Mouse (Mus musculus) spleen, adult 12 weeks (tissue): ENCODE measurements around the gene Trim54.

Experiments used
- DNase-seq: peaks from one replicate; pipeline ENCODE4 v3.0.0; 2022; ENCODE audit warnings: low spot score

Gene Trim54

GRCm38 (mm10) chr5:31108000-31108490 is 8.5 kb upstream of the Trim54 start, which contains the start of gene Slc30a3:
Gene Slc30a3 (minus strand): TSS chr5:31108237.
- DNase-seq: no peak

DNA sequence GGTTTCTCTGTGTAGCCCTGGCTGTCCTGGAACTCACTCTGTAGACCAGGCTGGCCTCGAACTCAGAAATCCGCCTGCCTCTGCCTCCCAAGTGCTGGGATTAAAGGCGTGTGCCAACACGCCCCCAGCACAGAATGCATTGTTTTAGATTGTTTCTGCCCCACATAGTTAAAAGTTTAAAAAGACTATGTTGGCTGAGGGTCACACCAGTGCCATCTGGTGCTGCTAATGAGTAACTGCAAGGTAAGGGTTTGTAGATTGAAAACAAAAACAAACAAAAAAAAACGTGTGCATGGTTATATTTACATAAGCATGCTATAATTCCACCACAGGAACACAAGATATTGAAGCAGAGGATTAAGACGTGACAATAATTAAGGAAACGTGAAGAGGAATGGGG is 5.7 kb upstream of the Trim54 start:
- no peak for DNase-seq

DNA sequence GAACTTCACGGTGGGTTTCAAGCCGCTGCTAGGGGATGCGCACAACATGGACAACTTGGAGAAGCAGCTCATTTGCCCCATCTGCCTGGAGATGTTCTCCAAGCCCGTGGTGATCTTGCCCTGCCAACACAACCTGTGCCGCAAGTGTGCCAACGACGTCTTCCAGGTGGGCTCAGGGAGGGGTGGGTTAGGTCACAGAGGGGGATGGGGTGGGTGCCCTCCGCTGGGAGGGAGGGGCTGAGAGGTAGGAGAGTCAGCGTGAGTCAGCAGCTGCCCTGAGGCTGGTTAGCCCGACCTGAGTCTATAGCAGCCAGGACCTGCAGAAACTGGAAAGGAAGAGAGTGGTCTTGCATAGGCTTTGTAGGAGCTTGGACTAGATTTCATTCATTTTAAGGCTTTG is 400 bp downstream of the Trim54 start:
- DNase-seq: no peak

GRCm38 (mm10) chr5:31121111-31121510 is 4.6 kb downstream of the Trim54 start:
- DNase-seq: no peak

DNA sequence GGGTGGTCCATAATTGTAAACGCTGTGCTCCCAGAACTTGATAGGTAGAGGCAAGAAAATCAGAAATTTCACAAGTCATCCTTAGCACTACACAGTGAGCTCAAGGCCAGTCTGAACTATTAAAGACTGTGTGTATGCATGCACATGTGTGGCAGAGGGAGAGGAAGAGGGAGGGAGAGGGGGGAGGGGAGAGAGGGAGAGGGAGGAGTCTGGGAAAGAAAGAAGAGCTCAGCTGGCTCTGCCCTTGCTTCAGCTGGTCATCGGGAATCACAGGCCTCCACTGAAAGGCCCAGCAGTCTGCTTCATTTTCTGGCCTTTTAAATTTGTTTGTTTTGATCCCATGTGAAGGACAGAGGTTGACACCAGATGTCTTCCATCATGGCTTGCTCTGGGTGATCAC is 7.0 kb downstream of the Trim54 start:
- DNase-seq: no peak

- no peak for DNase-seq
Measured at GRCm38 (mm10) chr5:31126050-31126449, 9.5 kb downstream of the Trim54 start.

DNA sequence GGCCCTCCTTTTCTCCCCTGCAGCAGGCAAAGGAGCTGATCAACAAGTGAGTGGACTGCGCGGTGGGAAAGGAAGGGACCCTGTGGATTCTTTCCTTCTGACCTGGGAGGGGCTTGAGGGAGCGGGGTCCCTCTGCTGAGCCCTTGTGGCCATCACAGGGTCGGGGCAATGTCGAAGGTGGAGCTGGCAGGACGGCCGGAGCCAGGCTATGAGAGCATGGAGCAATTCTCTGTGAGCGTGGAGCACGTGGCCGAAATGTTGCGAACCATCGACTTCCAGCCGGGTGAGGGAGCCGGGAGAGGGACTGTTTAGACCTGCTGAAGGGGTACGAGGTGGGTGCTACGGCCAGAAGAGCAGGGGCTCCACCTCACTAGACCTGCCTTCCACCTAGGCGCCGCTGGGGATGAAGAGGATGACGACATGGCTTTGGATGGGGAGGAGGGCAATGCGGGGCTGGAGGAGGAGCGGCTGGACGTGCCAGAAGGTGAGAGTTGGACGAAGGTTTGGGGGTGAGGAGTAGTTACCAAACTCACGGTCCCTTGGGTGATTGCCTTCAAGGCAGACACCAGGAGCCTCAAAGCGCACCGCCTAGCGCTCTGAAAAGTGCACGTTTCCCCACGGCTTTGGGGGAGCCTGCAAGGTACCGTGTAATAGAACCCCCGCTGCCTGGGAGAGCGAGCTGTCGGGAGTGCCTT is 20.4 kb downstream of the Trim54 start:
- DNase-seq: no peak

DNA sequence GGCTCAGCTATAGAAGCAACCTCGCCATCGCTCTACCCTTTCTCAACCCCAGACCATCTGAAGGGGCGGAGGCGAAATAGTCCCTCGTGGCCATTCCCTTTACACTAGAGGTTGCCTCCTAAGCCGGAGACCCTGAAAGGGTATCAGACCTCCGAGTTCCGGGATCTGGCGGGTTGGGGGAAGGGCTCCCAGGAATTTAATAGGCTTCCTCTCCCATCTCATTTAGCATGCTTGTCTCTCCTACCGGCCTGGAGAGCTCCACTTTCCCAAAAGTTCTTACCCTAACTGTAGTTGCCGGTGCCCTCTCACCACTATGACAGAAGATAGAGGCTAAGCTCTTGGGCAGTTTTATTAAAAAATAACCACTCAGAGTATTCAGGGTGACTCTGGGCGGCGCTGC is 21.1 kb downstream of the Trim54 start:
- no peak for DNase-seq

DNA sequence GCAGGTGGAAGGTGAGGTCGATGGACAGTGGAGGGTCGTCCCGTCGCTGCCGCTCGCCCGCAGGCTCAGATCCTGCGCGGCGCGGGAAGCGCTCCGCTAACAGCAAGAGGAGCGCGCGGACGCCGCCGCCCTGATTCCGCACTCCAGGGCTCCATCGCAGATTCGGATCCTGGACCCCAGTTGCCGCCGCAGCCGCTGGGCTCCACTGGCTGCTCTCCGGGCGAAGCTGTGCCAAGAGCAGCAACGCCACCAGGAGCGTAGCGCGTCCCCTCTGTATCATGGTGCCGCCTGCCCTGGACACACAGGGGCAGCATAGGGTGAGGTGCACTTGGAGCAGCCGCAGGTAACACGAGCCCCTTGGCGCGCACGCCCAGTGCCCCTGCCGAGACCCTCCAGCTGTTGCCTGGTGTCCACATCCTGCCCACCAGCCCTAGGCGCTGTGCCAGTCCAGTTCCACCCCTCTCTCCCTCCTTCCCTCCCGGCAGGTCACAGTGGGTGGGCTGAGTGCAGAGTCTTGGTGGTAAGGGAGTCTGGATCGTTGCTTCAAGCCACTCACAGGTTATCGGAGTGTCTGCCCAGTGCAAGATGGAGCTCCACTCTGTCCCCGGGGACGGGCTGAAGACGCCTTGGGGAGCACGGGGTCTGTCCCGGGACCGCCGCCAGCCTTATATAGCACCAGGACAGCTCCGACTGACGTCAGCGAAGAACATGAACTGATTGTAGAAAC is 21.9 kb downstream of the Trim54 start, which contains the start of gene Ucn:
Ucn (minus strand) TSS at position 589 of the 727 bp plus-strand sequence.
- DNase-seq: no peak

DNA sequence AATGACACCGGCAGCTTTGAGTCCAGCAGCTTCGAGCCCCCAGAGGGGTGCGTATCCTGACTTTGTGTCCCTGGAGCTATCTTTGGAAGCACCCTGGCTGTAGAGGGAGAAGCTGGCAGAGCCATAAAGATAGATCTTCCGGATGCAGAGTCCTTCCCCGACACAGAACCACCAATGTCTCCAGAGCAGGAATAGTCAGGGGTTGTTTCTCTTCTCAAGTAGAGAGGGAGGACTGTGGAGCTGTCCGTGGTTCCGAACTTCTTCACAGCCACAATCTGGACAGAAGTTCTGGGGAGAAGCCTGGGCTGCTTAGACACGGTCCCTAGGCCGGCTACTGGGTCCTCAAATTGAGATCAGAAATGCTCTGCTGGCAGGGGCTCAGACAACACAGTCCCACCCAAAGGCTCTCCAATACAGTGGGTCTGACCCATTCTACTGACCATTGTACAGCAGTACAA is 22.5 kb downstream of the Trim54 start:
- DNase-seq: no peak

DNA sequence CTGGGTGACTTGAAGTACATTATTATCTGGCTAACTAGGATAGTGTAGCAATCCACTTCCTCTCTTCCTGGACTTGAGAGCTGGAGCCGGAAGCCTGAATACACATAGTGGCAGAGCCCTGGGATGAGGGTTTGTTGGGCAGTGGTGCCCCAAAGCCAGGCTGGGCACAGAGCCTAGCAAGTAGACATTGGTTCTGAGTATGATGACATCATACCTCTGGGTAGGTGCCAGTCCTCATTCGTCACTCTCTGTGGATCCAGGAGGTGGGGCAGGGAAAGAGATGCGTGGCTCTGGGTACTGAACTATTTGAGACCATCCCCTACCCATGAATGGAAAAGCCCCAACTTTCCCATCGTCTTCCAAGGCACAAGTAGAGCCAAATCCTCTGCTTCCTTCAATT is 33.3 kb downstream of the Trim54 start:
- no peak for DNase-seq

DNA sequence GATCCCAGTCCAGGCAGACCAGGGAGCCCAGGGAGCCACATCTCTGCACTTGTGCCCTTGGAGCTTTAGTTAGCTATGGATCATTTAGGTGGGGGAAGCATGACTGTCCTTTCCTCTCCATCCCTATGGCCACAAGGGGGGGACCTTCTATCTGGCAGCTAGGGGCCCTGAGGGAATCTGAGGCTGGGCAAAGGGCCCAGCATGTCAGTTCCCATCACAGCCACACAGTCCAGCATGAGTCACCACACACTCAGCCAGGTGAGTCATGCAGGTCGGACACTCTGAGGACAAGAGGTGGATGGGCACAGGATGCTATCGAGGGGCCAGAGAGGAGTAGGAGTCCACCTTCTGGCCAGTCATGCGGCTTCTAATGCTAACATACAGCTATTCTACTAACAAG is 35.2 kb downstream of the Trim54 start:
- DNase-seq: no peak

- DNase-seq: no peak
Measured at GRCm38 (mm10) chr5:31153516-31154151, 37.1 kb downstream of the Trim54 start.

DNA sequence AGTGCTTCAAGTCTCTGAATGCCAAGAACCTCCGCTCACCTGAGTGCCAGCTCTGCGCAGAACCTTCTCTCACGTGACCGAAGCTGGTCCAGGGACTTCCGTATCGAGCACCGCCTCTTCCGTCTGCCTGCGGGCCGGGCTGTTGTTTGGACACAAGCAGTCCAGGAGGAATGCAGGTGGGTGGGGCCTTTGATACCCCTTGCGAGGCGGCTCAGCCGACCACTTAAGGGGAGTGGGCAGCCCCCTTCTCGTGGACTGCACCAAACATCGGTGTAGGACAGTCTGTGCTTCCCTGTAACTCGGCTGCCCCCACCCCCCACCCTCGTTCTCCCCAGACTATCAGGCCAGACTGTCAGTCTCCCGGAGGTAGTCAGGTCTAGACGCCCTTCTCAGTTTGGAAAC is 37.6 kb downstream of the Trim54 start, which contains the start of gene Mpv17:
Mpv17 (minus strand) TSS at position 100 of the 402 bp plus-strand sequence.
- peak; percentile 51 for DNase-seq

DNA sequence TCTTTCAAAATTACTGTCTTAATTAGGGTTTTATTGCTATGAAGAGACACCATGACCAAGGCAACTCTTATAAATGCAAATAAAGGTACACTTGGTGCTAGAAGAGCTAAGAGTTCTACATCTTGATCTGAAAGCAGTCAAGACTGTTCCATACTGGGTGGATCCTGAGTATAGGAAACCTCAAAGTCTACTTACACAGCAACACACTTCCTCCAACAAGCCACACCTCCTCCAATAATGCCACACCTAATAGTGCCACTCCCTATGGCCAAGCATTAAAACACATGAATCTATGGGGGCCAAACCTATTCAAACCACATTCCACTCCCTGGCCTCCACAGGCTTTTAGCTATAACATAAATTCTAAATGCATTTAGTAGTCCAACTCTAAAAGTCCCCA is 46.0 kb downstream of the Trim54 start:
- no peak for DNase-seq

DNA sequence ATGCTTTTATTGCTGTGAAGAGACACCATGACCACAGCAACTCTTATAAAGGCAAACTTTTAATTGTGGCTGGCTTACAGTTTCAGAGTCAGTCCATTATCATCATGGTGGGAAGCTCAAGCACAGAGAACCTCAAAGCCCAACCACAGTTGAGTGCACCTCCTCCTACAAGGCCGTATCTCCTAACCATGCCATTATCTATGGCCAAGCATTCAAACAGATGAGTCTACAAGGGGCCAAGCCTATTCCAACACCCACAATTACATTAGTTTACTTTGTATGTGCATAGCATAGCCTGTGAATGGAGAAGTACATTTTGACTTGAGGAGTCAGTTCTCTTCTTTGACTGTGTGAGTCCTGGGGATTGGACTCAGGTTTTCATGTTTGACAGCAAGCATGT is 48.4 kb downstream of the Trim54 start:
- no peak for DNase-seq

DNA sequence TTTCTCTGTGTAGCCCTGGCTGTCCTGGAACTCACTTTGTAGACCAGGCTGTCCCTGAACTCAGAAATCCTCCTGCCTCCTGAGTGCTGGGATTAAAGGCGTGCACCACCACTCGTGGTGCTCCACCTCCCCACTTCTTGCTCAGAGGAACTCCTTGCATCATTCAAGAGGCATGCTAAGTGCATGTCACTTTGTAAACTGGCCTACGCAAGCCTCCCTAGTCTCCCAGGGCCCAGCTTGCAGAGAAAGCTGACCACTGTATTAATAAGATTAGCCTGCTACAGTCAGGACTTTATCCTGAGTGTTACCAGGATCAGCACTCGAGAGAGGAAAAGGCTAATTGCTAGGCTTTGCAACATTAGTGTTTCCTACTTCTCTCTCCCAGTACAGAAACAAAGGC is 52.1 kb downstream of the Trim54 start:
- no peak for DNase-seq

- no peak for DNase-seq
Measured at GRCm38 (mm10) chr5:31179301-31179765, 62.8 kb downstream of the Trim54 start.

DNA sequence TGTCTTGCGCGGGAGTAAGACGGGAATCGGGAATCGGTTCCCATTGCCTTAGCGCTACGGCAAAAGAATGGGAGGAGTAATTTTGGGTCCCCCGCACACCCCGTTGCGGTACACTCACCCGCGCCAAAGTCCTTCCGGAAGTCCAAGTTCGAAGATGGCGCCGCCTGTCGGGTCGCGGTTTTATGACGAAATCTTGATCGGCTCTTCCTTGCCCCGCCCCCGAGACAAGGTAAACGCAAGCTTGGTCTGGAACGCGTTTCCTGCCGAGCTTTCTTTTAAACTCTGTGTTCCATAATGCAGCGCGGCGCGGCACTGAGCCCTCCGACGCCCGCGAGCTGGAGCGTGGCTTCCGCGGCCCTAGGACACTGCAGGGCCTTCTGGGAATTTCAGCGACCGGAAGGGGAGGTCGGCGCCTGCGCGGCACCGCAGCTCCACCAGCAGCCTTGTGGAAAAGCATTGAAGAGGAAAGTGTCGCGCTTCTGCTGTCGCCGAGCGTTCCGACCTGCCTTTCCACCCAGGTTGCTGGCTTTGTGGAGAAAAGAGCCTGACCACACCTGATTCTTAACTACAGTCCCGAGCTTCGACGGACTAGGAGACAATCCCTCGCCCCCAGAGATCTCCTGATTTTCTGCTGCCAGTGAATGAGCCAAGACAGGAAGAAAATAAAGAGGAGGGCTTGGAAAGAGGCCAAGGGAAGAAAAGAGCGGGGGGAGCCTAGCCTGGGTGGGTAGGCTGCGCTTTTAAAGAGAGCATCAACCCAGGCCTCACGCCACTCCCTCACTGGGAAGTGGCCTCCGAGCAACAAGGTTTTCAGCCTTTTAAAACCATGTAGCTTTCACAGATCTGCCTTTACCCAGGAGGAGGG is 63.5 kb downstream of the Trim54 start, which contains the start of the genes Gm29609 and Gtf3c2:
Gm29609 (minus strand) TSS at position 146 of the 865 bp plus-strand sequence.
Gtf3c2 (minus strand) TSS at position 379 of the 865 bp plus-strand sequence.
- peak; percentile 92 for DNase-seq

DNA sequence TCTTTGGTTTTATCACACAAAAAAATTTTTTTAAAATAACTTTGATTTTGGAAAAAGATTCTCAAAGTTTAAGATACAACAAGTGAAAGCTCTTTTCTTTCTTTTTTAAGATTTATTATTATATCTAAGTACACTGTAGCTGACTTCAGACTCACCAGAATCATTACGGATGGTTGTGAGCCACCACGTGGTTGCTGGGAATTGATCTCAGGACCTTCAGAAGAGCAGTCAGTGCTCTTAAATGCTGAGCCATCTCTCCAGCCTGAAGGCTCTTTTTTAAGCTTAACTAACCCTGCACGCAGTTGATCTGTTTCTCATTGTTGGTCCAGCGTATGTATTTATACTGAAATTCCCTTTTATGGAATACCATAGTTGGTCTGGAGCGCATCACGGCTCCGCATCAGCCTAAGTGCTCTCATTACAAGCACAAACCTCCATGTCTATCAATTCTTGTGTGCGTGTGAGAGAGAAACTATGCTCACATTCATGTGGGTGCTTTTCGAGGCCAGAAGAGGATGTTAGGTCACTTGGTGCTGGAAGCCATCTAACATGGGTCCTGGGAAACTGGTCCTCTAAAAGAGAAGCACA is 64.8 kb downstream of the Trim54 start:
- no peak for DNase-seq

- DNase-seq: no peak
Measured at GRCm38 (mm10) chr5:31183678-31184077, 67.2 kb downstream of the Trim54 start.
